Mouse (Mus musculus): ENCODE measurements around the gene Sdc4. TPM values are rescaled to one million over a fixed set of nuclear protein-coding genes. Genes with fewer than 3 reads are reported as not detected.

The Sdc4 gene
- polyA plus RNA-seq, 1 experiment from 2014 or later = 5.1 TPM

DNA sequence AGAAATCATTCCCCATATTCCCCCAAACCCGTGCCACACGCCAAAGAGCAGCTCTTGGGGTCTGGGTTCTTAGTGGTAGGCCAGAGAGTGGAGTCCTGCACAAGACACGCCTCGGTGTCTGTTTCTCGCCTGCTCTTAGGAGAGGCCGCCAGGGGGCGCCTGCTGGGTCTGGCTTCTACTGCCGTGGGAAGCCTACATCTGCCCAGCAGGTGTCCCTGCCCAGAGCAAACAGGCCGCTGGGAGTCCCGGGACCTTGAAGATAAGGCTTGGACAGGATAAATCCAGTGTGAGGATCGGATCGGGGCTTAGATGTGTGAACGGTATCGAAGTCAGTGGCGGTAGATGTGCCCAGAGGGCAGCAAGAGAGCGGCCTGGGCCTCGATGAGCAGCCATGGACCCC lies 40.8 kb downstream of the Sdc4 start, which contains the start of gene Rbpjl:
Gene Rbpjl (plus strand): TSS at position 236 of the 400 bp plus-strand sequence.
- Histone ChIP-seq H3K4me1 (replicated peaks; ENCODE audit: control insufficient read depth, insufficient read depth, low read length) (peaks cover 11% of the 10 kb centered on the region), H3K27ac (ENCODE audit: low read length) (no peak within 1 kb of the TSS), H3K27me3 (replicated peaks; ENCODE audit: control insufficient read depth, insufficient read depth, low read length) (peaks cover 84% of the 10 kb centered on the region), H3K9me3 (ENCODE audit: control insufficient read depth, low read length) (no peaks in the 10 kb centered on the region), H3K4me2 (ENCODE audit: low read length) (no peak within 1 kb of the TSS), H3K36me3 (ENCODE audit: control insufficient read depth, insufficient read depth) (no peaks in the 10 kb centered on the region), H3K9ac (replicated peaks; ENCODE audit: low read depth, low read length) (no peak within 1 kb of the TSS), H3K4me3 (replicated peaks; ENCODE audit: low read length) (no peak within 1 kb of the TSS)
- WGBS = 3% methylated on average over 17 of the region's 17 CpGs
- ATAC-seq = no peak

- H3K4me1 ChIP-seq (replicated peaks; ENCODE audit: control insufficient read depth, insufficient read depth, low read length) = peaks cover 4% of the 10 kb centered on the region
- ATAC-seq = no peak
- no peak overlapping the region for H3K9ac ChIP-seq (replicated peaks; ENCODE audit: low read depth, low read length)
- peaks cover 33% of the 10 kb centered on the region for H3K27me3 ChIP-seq (replicated peaks; ENCODE audit: control insufficient read depth, insufficient read depth, low read length)
- H3K36me3 ChIP-seq (ENCODE audit: control insufficient read depth, insufficient read depth) = no peaks in the 10 kb centered on the region
- H3K4me3 ChIP-seq (replicated peaks; ENCODE audit: low read length) = no peak overlapping the region
- H3K9me3 ChIP-seq (ENCODE audit: control insufficient read depth, low read length) = no peaks in the 10 kb centered on the region; the same call in 1 of the 2 replicates
- H3K4me2 ChIP-seq (ENCODE audit: low read length) = no peak overlapping the region
- H3K27ac ChIP-seq (ENCODE audit: low read length) = no peak overlapping the region
- 77% methylated on average over 12 of the region's 12 CpGs for WGBS
These were observed 46.8 kb downstream of the Sdc4 start for GRCm38 (mm10) chr2:164396911-164397310.

- no peak overlapping the region for H3K4me3 ChIP-seq (replicated peaks; ENCODE audit: low read length)
- peaks cover 4% of the 10 kb centered on the region for H3K4me1 ChIP-seq (replicated peaks; ENCODE audit: control insufficient read depth, insufficient read depth, low read length)
- no peaks in the 10 kb centered on the region for H3K36me3 ChIP-seq (ENCODE audit: control insufficient read depth, insufficient read depth)
- H3K9ac ChIP-seq (replicated peaks; ENCODE audit: low read depth, low read length) = no peak overlapping the region
- peaks cover 25% of the 10 kb centered on the region for H3K27me3 ChIP-seq (replicated peaks; ENCODE audit: control insufficient read depth, insufficient read depth, low read length)
- no peak for ATAC-seq
- H3K27ac ChIP-seq (ENCODE audit: low read length) = no peak overlapping the region
- no peak overlapping the region for H3K4me2 ChIP-seq (ENCODE audit: low read length)
- H3K9me3 ChIP-seq (ENCODE audit: control insufficient read depth, low read length) = no peaks in the 10 kb centered on the region; the same call in 1 of the 2 replicates
- WGBS = 91% methylated on average over 7 of the region's 7 CpGs
These were observed 47.6 kb downstream of the Sdc4 start for GRCm38 (mm10) chr2:164396076-164396475.

DNA sequence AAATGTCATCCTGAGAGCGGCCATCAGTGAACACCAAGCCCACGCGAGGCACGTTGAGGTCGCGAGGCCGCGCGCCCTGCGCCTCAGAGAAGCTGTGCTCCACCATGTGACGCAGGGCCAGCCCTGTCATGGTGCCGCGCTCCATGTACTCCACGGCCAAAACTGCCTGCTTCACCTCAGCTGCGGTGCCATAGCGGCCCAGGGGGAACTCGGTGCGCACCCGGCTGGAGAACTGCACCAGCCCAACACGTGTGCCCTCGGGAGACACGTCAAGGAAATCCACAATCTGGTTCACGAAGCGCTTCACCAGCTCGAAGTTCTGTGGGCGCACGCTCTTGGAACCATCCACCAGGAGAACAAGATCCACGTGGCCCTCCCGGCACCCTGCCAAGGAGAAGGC lies 50.6 kb downstream of the Sdc4 start:
- Histone ChIP-seq H3K4me1 (replicated peaks; ENCODE audit: control insufficient read depth, insufficient read depth, low read length) (no peaks in the 10 kb centered on the region; the same call in 1 of the 2 replicates), H3K9me3 (ENCODE audit: control insufficient read depth, low read length) (no peaks in the 10 kb centered on the region; the same call in 1 of the 2 replicates), H3K36me3 (ENCODE audit: control insufficient read depth, insufficient read depth) (no peaks in the 10 kb centered on the region), H3K4me2 (ENCODE audit: low read length) (no peak overlapping the region), H3K9ac (replicated peaks; ENCODE audit: low read depth, low read length) (no peak overlapping the region), H3K4me3 (replicated peaks; ENCODE audit: low read length) (no peak overlapping the region), H3K27me3 (replicated peaks; ENCODE audit: control insufficient read depth, insufficient read depth, low read length) (peaks cover 3% of the 10 kb centered on the region; the same call in 1 of the 2 replicates), H3K27ac (ENCODE audit: low read length) (no peak overlapping the region)
- ATAC-seq = no peak
- 86% methylated on average over 29 of the region's 29 CpGs for WGBS

GRCm38 (mm10) chr2:164389499-164389898 lies 54.2 kb downstream of the Sdc4 start:
- WGBS = under 1% methylated on average over 30 of the region's 30 CpGs
- H3K27me3 ChIP-seq (replicated peaks; ENCODE audit: control insufficient read depth, insufficient read depth, low read length) = peaks cover 4% of the 10 kb centered on the region
- no peak overlapping the region for H3K27ac ChIP-seq (ENCODE audit: low read length)
- H3K4me1 ChIP-seq (replicated peaks; ENCODE audit: control insufficient read depth, insufficient read depth, low read length) = peaks cover 8% of the 10 kb centered on the region
- no peaks in the 10 kb centered on the region for H3K36me3 ChIP-seq (ENCODE audit: control insufficient read depth, insufficient read depth)
- peak overlapping the region; percentile 65 for H3K9ac ChIP-seq (replicated peaks; ENCODE audit: low read depth, low read length)
- peak overlapping the region; percentile 60 for H3K4me3 ChIP-seq (replicated peaks; ENCODE audit: low read length)
- H3K9me3 ChIP-seq (ENCODE audit: control insufficient read depth, low read length) = no peaks in the 10 kb centered on the region
- peak; percentile 76 for ATAC-seq
- peak overlapping the region; percentile 74 for H3K4me2 ChIP-seq (ENCODE audit: low read length)

DNA sequence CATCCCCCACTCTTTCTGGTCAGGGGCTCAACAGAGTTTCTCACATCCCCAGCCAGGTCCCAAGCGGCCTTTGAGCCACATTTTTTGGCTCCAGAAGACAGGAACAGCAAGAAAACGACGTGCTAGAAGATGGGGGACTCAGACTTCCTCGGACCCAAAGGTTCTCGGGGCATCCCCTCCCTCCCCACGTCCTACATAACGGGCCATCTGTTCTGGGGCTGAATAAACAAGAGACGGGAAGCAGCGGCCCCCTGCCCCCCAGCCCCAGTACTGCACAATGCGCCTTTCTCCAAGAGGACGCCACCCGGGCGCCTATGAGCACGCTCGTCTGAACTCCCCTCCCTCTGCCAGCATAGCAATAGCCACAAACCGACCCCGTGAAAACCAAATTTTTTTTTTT lies 54.7 kb downstream of the Sdc4 start, which contains the start of gene Slpi:
Gene Slpi (minus strand): TSS at position 76 of the 400 bp plus-strand sequence.
- peak within 1 kb of the TSS; percentile 74 for H3K4me2 ChIP-seq (ENCODE audit: low read length)
- under 1% methylated on average over 17 of the region's 17 CpGs for WGBS
- H3K4me1 ChIP-seq (replicated peaks; ENCODE audit: control insufficient read depth, insufficient read depth, low read length) = peaks cover 8% of the 10 kb centered on the region
- ATAC-seq = peak; percentile 66
- peak within 1 kb of the TSS; percentile 60 for H3K4me3 ChIP-seq (replicated peaks; ENCODE audit: low read length)
- peaks cover 4% of the 10 kb centered on the region for H3K27me3 ChIP-seq (replicated peaks; ENCODE audit: control insufficient read depth, insufficient read depth, low read length)
- H3K9ac ChIP-seq (replicated peaks; ENCODE audit: low read depth, low read length) = peak within 1 kb of the TSS; percentile 65
- H3K9me3 ChIP-seq (ENCODE audit: control insufficient read depth, low read length) = no peaks in the 10 kb centered on the region
- H3K27ac ChIP-seq (ENCODE audit: low read length) = no peak within 1 kb of the TSS
- H3K36me3 ChIP-seq (ENCODE audit: control insufficient read depth, insufficient read depth) = no peaks in the 10 kb centered on the region

DNA sequence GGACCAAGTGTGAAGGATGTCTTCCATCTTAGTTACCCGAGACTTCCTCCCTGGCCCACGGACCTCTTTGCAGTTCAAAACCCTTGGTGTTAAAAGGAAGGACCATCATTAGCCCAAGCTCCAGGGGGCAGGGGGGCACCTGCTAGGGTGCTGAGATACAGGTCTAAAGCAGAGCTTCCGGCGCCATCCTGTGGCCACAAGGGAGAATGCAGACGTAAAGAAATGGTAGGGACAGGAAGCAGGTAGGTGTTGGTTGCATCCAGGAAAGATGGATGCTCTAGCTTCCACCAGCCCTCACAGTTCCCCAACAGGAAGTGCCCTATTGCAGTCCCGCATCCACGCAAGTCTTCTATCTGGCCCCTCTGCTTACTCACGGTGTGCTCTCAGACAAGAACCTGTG lies 56.7 kb downstream of the Sdc4 start:
- Histone ChIP-seq H3K9ac (replicated peaks; ENCODE audit: low read depth, low read length) (no peak overlapping the region), H3K4me3 (replicated peaks; ENCODE audit: low read length) (no peak overlapping the region), H3K9me3 (ENCODE audit: control insufficient read depth, low read length) (no peaks in the 10 kb centered on the region), H3K4me2 (ENCODE audit: low read length) (no peak overlapping the region), H3K27ac (ENCODE audit: low read length) (no peak overlapping the region), H3K36me3 (ENCODE audit: control insufficient read depth, insufficient read depth) (no peaks in the 10 kb centered on the region), H3K4me1 (replicated peaks; ENCODE audit: control insufficient read depth, insufficient read depth, low read length) (peaks cover 8% of the 10 kb centered on the region), H3K27me3 (replicated peaks; ENCODE audit: control insufficient read depth, insufficient read depth, low read length) (peaks cover 4% of the 10 kb centered on the region)
- WGBS = 19% methylated on average over 8 of the region's 8 CpGs
- no peak for ATAC-seq

GRCm38 (mm10) chr2:164385927-164386763 lies 57.5 kb downstream of the Sdc4 start:
- WGBS = 5% methylated on average over 18 of the region's 18 CpGs
- no peaks in the 10 kb centered on the region for H3K9me3 ChIP-seq (ENCODE audit: control insufficient read depth, low read length)
- H3K36me3 ChIP-seq (ENCODE audit: control insufficient read depth, insufficient read depth) = no peaks in the 10 kb centered on the region
- no peak overlapping the region for H3K27ac ChIP-seq (ENCODE audit: low read length)
- H3K9ac ChIP-seq (replicated peaks; ENCODE audit: low read depth, low read length) = no peak overlapping the region
- peak overlapping the region; percentile 4; the same call in 1 of the 2 replicates for H3K4me2 ChIP-seq (ENCODE audit: low read length)
- H3K27me3 ChIP-seq (replicated peaks; ENCODE audit: control insufficient read depth, insufficient read depth, low read length) = peaks cover 4% of the 10 kb centered on the region
- no peak overlapping the region for H3K4me3 ChIP-seq (replicated peaks; ENCODE audit: low read length)
- peaks cover 8% of the 10 kb centered on the region for H3K4me1 ChIP-seq (replicated peaks; ENCODE audit: control insufficient read depth, insufficient read depth, low read length)
- peak; percentile 68 for ATAC-seq

DNA sequence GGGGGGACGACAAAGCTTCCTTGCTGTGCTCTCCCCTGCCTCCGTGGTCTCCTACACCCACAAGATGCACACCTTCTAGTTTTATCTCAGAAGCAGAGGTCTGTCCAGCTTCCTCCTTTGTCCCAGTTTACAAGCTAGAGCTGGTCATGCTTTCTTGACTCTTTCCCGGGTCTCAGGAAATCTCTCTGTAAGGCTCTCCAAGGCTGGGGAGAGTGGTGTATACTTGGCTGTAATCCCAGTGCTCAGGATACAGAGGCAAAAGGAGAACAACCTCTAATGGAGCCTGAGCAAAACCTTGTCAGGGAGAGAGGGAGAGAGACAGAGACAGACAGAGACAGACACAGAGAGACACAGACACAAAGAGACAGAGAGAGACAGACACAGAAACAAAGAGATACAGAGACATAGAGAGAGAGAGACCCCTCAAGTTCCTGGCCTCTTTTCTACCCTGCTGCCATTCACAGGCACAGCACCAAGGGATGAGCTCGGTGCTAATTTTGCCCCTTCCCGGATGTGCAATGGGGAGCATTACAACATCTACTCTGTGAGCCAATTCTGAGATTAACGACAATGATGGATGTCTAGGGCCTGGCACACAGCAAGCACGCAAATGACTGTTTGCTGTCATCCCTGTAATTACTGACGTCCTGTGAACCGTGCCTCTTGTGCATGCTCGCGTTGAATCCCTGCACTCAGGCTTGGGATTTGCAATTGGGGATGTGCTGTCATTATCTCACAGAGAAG lies 59.9 kb downstream of the Sdc4 start:
- WGBS = 42% methylated on average over 11 of the region's 11 CpGs
- Histone ChIP-seq H3K27ac (ENCODE audit: low read length) (no peak overlapping the region), H3K9me3 (ENCODE audit: control insufficient read depth, low read length) (no peaks in the 10 kb centered on the region), H3K4me1 (replicated peaks; ENCODE audit: control insufficient read depth, insufficient read depth, low read length) (peaks cover 8% of the 10 kb centered on the region), H3K36me3 (ENCODE audit: control insufficient read depth, insufficient read depth) (no peaks in the 10 kb centered on the region), H3K9ac (replicated peaks; ENCODE audit: low read depth, low read length) (no peak overlapping the region), H3K4me2 (ENCODE audit: low read length) (no peak overlapping the region), H3K4me3 (replicated peaks; ENCODE audit: low read length) (no peak overlapping the region), H3K27me3 (replicated peaks; ENCODE audit: control insufficient read depth, insufficient read depth, low read length) (peaks cover 4% of the 10 kb centered on the region)
- ATAC-seq = no peak
